Mouse (Mus musculus) frontal cortex, postnatal 25 days (tissue): ENCODE measurements around the gene Kank4.
A peak's percentile ranks its signal among the peaks of the same experiment; 100 is the strongest.
"Not testable (repeated sequence)": the region's sequence is repeated elsewhere in the genome, so short reads cannot be mapped to it uniquely, and the experiment has no call there.

ENCODE experiments used
- DNase-seq, 2 experiments: peaks; one replicate each; pipeline ENCODE4 v3.0.0; 2022; ENCODE audit warnings: low spot score in 2 of 2

The Kank4 gene

DNA sequence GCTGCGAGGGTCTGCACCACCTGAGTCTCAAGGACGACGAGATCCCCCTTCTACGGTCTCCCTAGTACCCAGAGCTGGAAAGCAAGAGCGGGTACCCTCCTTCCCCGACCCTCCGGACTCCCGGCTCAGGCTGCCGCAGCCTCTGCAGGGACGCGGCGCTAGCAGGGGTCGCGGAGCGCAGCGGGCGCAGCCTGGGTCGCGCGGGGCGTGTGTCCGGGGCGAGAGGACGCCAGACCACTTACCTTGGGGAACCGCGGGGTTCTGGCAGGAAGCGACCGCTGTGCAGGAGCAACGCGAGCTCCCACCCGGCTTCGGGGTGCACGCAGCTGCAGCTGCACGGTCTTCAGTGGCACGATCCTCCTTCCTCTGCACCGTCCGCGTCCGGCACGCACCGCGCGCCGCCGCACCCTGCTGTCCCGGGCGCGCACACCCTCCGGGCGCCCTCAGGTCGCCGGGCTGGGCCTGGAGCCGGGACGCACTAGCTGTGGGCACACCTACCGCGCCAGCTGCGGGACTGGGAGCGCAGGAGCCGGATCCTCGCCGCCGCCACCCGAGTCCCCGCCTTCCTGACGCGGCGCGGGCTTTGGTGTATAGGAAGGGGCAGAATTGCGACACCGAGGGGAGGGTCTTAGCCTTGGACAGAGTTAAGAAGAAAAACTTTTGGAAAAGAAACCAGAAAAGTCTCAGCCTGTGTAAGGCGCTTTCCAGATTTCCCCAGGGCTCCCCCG, at the start of gene Kank4:
Kank4 (minus strand) TSS at position 354 of the 728 bp plus-strand sequence.
- peak in 1 of 2 experiments; percentile 9 for DNase-seq

DNA sequence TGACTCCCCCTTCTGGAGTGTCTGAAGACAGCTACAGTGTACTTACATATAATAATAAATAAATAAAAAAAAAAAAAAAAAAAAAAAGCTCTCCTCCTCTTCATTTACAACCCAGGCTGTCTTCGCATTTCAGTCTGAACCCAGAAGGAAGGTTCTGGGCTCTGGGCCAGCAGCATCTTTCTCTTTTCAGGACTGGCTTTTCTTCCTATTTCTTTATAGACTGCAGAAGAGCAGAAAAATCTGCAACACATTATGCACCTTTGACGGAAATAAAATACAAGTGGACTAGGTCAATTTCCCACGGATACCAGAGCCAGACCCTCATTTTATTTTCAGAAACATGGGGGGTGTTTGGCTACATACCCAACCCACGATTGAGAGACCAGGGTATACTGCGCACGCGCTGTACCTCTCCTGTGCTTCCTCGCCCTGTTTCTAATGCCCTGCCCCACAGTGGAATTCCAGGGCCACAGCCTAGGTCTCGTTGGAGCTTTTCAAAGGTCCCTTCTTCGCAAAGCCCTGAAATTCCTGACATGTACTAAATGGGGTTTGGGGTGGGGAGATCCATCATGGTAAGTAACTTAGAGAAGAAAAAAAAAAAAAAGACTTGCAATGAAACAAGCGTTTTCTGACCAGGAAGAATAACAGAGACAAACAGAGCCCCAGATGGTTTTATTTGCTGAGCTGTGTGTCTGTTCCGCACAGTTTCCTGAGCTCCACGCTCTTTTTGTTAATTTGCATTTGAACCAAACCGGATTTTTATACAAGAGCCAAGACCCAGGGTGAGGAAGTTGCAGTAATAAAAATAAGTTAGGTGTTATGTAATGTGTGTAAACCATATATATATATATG, 48.3 kb upstream of the Kank4 start:
- DNase-seq, result peak in 1 of 2 experiments; percentile 19

DNA sequence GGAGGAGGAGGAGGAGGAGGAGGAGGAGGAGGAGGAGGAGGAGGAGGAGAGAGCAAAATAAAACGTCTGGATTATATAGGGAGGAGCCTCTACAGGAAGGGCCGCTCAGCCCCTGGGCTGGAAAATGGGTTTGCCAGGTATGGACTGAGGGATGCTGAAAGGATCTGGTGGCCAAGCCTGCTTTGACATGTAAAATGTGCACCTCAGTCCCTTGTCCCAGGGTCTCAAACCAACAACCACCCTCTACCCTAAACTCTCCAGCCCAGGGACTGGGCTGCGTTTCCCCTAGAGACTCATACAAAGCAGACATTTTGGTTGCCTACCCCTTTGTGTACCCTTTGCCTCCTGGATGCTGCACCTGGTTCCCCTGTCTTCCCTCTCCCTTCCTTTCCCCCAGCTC, 47.2 kb upstream of the Kank4 start:
- no peak for DNase-seq

DNA sequence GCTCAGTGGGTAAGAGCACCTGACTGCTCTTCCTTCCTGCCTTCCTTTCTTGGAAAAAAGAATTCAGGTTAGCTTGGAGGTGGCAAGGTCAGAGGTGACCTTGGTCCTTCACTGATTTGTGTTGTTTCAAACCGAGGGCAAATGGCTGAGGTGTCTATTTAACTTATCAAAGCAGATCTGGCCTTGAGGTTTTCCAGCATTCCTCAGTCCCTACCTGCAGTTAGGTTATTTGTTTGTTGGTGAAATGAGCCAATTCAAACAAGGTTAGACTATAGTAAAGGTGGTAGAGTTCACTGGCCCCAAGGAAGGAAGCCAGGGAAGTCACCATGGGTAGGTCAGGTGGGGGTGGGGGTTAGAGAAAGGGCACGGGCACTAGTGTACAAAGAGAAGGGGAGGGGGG, 46.8 kb upstream of the Kank4 start:
- DNase-seq, result no peak

DNA sequence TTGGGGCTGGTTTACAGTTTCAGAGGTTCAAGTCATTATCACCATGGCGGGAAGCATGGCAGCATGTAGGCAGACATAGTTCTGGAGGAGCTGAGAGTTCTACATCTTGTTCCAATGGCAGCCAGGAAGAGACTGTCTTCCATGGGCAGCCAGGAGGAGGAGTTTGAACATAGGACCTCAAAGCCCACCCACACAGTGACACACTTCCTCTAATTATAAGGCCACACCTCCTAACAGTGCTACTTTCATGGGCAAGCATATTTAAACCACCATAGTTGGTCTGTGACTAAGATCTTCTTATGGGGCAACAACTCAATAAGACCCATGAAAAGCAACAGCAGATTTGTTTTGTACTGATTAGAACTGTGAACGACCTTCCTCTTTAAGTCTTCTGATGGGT, 46.1 kb upstream of the Kank4 start:
- DNase-seq, result no peak

DNA sequence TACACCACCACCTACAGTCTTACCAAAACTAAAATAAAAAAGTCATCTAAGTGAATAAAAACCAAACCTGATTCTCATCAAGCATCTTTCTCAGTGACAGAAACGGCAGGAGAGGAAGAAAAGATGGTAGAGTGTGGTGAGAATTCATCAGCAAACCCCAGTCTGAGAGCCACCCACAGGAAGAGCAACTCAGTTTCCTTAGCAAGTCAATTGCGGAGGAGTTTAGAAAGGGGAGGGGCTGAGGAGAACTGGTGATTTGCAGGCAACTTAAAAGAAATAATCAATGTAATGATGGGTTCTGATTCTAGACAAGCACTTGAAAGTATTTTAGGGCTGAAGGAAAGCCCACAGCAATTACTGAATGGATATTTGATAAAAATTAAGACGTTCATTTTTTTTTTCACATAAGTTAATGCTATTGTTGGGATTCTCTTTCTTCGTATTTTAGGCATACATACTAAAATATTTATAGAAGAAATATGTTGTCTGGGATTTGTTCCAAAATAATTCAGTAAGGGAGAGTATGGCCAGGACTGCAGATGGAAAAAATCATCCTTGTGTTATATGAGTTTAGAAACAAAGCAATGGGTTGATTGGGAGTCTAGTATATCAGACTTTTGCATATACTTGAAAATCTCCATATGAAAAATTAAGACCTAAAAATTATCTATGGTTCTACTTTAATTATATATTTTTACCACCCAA, 41.0 kb upstream of the Kank4 start:
- no peak for DNase-seq

DNA sequence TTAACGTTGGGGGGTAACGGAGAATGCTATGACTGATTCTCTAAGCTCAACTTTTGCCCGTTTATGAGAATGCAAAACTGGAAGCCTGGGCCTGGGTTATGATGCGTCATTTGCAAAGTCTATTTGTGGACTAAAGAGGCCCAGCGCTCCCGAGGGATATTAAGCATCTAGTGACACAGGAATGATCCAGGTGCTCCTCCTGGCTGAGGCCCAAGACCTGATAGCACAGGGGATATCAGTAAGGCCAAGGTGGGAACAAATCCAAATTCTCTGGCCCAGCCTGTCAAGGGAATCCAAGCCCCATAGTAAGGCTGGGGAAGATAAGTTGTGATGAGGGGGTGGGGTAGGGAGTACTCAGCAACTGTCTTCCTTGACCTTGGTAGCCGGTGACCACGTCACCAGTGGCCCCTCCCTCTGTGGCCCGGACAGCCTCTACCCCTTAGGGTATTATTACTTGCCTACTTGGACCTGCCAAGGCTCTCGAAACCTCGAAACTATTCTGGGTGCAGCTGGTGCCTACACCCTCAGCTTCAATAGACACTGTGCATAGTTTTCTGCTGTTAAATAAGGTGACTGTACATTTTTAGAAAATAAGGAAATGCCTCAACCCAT, 39.8 kb upstream of the Kank4 start:
- DNase-seq, result no peak

DNA sequence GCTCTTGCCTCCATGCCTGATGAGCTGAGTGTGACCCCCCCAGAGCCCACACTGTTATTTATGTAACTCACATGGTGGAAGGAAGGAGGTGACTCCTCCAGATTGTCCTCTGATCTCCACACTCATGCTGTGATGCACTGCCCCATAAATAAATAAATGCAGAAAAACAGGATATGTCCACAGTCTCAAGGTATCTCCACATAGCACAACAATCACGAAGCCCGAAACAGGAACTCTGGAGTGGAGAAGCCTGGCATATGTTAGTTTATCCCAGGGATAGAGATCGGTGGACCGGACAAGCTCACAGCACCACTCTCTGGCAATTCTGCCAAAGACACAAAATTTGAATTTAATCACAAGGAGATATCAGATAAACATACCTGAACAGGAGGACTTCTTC, 36.6 kb upstream of the Kank4 start:
- no peak for DNase-seq

DNA sequence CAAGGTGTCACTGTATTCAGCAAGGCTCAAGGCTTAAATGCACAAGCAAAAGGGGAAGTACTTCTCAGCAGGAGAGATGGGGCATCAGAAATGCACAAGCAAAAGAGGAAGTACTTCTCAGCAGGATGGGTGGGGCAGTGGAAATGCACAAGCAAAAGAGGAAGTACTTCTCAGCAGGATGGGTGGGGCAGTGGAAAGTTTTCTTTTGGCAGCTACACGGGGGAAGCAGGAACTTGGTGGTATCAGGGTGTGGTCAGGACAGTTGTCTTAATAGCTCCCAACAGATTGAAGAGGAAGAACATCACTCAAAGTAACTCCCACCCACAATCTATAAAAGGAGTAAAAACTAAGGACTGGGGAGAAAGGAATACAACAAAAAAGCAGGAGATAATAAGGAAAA, 33.1 kb upstream of the Kank4 start:
- DNase-seq, result not testable (repeated sequence)

DNA sequence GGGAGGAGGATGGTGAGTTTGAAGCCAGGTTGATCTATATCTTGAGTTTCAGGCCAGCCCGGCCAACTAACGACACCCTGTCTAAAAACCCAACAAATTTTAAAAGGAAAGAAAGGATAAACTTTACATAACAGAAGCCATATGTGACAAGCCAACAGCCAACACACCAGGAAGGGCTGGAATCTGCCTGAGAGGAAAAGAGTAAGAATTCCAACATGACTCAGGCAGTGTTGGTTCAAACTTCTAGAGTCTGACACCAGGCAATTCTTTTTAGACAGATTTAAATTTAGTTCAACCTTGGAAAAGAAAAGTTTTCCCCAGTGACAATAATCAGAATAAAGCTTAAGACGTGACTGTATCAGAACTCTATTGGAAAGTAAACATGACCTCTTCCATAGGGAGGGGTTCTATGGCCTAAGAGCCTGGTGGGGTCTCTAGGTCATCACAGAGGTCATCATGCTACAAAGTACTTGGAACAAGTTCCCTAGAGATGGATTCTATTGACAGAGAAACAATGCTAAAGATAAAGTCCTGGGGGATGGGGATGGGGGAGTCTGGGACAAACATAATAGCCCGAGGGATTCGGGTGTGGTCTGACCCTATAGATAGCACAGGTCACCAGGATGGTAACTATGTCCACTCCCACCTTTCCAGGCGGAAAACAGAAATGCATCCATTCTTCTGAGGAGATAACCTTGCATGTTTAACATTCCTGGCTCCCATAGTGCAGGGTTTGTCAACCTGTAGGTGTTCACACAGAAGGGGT, 30.0 kb upstream of the Kank4 start:
- no peak for DNase-seq

DNA sequence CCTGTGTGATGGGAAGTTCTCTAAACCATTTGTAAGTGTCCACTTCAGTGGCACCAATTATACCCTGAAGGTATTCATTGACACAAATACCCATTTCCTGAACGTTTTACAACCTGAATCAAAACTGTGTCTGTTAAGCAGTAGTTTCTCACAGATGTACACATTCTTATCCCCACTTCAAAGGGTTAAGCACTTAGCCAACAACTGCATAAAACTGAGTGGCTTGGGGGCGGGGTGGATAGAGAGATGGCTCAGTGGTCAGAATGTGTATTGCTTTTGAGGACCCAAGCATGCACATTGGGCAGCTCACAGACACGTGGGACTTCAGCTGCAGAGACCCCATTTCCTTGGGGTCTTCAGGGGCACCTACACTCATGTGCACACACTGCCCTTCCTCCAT, 29.1 kb upstream of the Kank4 start:
- no peak for DNase-seq

DNA sequence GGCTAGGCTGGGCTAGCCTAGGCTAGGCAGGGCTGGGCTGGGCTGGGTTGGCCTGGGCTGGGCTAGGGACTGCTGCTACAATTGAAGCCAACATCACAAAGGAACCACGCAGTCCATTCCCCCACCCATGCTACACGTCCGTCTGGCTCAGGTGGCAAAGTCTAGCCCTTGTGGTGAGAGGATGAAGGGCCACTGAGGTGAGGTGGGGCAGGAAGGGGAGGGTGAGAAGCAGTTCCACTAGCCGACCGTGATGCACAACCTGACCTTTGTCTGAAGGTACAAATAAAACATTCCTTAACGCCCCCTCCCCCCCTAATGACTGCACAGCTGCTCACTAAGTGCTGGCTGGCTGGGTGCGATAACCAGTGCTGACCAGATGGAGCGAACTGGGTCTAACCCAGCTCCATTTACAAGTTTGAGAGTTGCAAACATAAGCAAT, 28.4 kb upstream of the Kank4 start:
- DNase-seq, result no peak

DNA sequence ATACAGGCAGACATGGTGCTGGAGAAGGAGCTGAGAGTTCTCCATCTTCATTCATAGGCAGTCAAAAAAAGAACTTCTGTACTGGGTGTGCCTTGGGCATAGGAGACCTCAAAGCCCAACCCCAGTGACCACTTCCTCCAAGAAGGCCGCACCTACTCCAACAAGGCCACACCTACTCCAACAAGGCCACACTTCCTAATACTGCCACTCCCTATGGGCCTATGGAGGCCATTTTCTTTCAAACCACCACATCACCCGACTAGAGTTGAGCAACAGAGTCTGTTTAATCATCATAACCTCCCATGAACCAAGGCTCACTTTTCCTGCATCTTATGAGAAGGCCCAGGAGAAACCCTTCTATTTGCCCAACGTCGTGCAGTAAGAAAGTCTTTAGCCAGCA, 27.9 kb upstream of the Kank4 start:
- DNase-seq, result no peak

DNA sequence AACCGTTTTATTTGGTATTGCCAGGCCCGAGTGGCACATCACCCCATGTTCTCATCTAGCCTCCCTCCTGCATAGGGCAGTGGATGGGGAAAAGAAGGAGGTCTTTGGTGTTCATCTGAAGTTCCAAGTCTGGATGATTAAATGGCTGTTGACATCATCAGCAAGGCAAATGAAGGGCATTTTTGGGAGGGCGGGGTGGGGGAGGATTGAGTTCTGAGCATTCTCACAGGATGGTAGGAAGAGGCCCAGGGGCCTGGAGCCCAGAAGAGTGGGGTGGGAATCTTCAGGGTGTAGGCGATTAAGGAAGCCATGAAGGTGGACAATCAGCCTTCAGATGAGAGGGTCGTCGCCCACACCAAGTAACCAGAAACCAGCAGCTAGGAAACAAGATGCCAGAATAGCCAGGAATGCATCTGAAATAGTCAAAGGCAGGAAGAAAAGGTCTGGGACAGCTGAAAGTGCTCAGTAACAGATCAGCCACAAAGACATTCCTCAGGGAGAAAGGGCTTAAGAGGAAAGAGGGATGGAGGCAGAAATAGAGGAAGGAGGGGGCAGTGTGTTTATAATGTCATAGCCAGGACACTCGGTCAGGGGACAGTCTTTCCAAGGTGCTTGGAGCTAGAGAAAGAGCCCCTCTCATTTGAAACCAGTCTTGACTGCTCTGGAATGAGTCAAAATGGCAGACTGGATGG, 26.7 kb upstream of the Kank4 start:
- DNase-seq, result no peak

DNA sequence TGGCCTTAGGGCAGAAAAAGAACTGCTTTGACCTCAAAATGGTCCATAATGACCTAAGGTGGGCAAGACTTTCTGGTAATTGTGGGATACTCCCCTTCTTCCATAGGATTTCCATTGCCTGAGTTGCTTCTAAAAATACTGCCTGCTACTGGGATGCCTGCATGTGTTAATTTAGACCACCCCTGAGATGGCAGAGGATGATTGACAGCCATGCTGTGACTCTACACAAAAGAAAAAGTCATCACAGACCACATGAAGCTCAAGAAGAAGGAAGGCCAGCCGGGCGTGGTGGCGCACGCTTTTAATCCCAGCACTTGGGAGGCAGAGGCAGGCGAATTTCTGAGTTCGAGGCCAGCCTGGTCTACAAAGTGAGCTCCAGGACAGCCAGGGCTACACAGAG, 23.9 kb upstream of the Kank4 start:
- DNase-seq, result not testable (repeated sequence)

DNA sequence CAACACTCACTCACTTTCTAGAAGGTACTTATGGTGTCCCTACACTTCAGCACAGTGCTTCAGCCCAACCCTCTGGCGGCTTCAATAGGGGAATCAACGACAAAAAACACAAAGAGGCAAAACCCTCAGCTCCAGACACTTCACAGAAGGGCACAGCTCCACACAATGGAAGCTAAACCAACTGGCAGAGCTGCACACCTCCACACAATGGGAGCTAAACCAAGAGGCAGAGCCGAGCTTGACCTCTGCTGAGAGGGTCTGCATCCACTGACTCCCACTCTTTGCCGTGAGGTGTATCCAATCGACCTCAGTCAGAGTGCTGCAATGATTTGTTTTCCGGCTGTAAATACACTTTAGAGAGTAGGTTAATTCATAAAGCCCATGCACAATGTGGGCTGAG, 23.2 kb upstream of the Kank4 start:
- no peak for DNase-seq

DNA sequence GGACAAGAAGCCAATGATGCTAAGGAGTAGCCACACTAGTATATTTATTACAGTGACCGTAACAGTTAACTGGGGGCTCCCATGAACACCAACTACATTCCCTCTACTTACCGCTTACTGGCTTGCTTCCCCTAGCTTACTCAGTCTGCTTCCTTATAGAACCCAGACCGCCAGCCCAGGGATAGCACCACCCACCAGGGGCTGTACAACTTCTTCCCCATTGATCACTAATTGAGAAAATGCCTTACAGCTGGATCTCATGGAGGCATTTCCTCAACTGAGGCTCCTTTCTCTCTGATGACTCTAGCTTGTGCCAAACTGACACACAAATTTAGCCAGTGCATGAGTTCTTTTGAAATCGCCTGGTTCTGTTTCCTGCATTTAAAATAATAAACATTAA, 21.6 kb upstream of the Kank4 start:
- no peak for DNase-seq

DNA sequence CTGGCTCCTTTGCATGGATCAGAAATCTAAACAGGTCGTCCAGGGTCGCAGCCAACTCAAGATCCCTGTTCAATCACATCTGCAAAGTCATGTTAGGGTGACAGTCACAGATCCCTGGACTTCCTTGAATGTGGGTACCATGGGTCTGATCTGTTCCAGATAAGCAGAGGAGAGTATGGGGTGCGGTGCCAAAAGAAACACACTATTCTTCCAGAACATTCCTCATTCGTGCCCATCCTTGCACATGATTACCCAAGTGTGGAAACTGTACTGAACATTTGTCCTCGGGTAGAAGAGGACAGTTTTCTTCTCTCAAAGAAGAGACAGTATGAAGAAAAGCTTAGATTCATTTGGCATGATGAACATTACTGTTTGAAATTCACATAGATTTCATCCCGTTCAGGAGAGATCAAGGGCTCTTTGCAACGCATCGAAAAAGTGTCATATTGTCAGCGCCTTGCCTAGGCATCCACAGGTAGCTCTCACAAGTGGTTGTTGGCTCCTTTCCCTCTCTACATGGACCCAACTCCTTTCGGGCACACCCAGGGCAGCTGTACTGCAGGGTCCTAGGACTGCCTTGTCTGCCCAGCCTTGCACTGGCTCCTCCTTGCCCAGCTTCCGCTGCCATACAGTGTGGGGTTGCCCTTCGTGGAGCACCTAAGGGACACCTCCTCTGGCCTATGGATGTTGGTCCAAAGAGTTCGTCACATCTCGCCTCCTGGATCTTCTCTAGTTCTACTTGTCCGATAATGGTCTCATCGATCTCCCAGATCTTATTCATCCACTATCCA, 20.6 kb upstream of the Kank4 start:
- DNase-seq, result no peak

DNA sequence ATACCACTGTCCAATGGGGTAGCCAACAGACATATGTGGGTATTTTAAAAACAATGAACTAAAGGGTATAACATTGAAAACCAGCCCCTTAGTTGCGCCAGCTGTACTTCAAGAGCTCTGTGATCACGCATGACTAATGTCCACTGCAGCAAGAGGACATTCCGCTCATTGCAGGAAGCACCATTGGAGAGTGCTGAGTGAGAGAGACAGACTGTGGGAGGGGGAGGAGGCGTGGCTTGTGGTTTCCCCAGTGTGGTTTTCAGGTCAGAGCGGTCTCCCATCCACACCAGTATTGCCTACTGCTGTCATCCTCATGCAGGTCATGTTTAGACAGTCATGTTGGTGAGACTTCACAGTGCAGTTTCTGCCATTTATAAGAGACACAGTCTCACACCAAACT, 19.2 kb upstream of the Kank4 start:
- DNase-seq, result no peak

DNA sequence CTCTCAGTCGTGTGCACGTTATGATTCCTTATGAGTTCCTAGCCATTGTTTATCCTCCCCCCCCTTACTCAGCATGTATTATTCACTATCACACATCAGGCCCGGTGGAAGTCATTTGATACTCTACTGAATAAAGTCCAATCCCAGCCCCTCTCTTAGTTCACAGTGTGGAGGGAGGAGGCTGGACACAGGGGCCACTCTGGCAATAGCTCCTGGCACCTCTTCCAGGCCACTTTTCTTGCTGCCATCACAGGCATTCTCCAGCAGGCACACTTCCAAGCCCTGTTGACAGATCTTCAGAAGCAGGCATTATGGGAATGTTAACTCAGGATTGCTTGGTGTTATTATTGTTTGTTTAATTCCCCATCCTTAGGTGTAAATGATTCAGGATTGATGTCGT, 17.4 kb upstream of the Kank4 start:
- no peak for DNase-seq
